Mouse (Mus musculus) bone marrow macrophage, adult 2 months (primary cell): Measurements from ENCODE around the gene Gm10272.

Experiments used
- CTCF ChIP-seq: IDR thresholded peaks from 2 replicates; pipeline ENCODE4 v1.5.1; 2012; ENCODE audit warnings: low read depth, mild to moderate bottlenecking, low read length, moderate library complexity
- POLR2A ChIP-seq: IDR thresholded peaks from 2 replicates; pipeline ENCODE4 v1.6.1; 2012; ENCODE audit warnings: mild to moderate bottlenecking, low read depth, low read length, borderline replicate concordance

DNA sequence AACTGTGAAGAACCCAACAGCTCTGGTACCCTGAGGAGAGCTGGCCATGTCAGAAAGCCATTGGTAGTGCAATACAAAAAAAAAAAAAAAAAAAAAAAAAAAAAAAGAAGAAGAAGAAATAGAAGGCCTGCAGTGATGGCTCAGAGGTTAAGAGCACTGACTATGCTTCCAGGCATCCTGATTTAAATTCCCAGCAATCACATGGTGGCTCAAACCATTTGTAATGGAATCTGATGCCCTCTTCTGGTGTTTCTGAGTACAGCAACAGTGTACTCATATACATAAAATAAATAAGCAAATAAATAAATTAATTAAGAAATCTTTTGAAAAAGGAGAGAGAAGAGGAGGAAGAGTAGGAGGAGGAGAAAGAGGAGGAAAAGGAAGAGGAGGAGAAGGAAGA is 47.0 kb downstream of the Gm10272 start:
- no peak for TF ChIP-seq CTCF
- TF ChIP-seq POLR2A = no peak
